Mouse (Mus musculus) limb, embryonic 11.5 days (tissue): Measurements from ENCODE around the gene Rsph9. TPM values are rescaled to one million over a fixed set of nuclear protein-coding genes. Genes with fewer than 3 reads are reported as not detected.

Experiments
- ATAC-seq: fragments of 200-750 bp; cut with Nextera tagmentation; 2 replicates; pipeline ENCODE4 v1.8.0; 2017; ENCODE audit warnings: low read depth; ENCODE audit not compliant: insufficient number of reproducible peaks, low FRiP score, low TSS enrichment
- DNase-seq: peaks from one replicate; pipeline ENCODE4 v3.0.0-alpha.2; 2015; ENCODE audit warnings: low spot score
- H3K27ac ChIP-seq: fragments of 300-500 bp; sonication (generic); replicated peaks from 2 replicates; pipeline ENCODE4 v1.5.1; 2014; ENCODE audit warnings: low read depth, mild to moderate bottlenecking, low read length
- H3K27me3 ChIP-seq: fragments of 300-500 bp; sonication (generic); 2 replicates; pipeline ENCODE4 v1.6.1; 2014; ENCODE audit warnings: mild to moderate bottlenecking, low read length, mixed read lengths; ENCODE audit not compliant: control insufficient read depth, insufficient read depth
- H3K36me3 ChIP-seq: fragments of 300-500 bp; sonication (generic); 2 replicates; pipeline ENCODE4 v1.6.1; 2014; ENCODE audit warnings: mild to moderate bottlenecking, low read length, moderate library complexity, mixed read lengths; ENCODE audit not compliant: control insufficient read depth, insufficient read depth
- H3K4me1 ChIP-seq: fragments of 300-500 bp; sonication (generic); 2 replicates; pipeline ENCODE4 v1.6.1; 2014; ENCODE audit warnings: low read length, mixed read lengths; ENCODE audit not compliant: control insufficient read depth, insufficient read depth
- H3K4me2 ChIP-seq: fragments of 300-500 bp; sonication (generic); 2 replicates; pipeline ENCODE4 v1.6.1; 2014; ENCODE audit warnings: low read depth, mild to moderate bottlenecking, moderate library complexity; ENCODE audit not compliant: severe bottlenecking
- H3K4me3 ChIP-seq: fragments of 300-500 bp; sonication (generic); 2 replicates; pipeline ENCODE4 v1.5.1; 2014; ENCODE audit warnings: low read depth, low read length
- H3K9ac ChIP-seq: fragments of 300-500 bp; sonication (generic); 2 replicates; pipeline ENCODE4 v1.6.1; 2014; ENCODE audit warnings: mild to moderate bottlenecking, low read length
- H3K9me3 ChIP-seq: fragments of 300-500 bp; sonication (generic); 2 replicates; pipeline ENCODE4 v1.6.1; 2016; ENCODE audit warnings: low read length; ENCODE audit not compliant: control insufficient read depth
- WGBS: fragments of 180-500 bp; shearing (Covaris S2); extraction: QIAGEN DNeasy Blood & Tissue Kit; methylation state at CpG from one replicate; pipeline ENCODE4 v1.1.7; 2014; 5-methylcytosine and 5-hydroxymethylcytosine counted together
- polyA plus RNA-seq: library from polyadenylated mRNA; unstranded; fragments of >200 nt; fragmentation: Nextera tagmentation; extraction: Ambion mirVana; gene quantifications from 2 replicates; pipeline ENCODE4 v1.2.1, GENCODE M21; 2014

Gene Rsph9
- polyA plus RNA-seq, 1 experiment from 2014 or later = 12.1 TPM

GRCm38 (mm10) chr17:46165460-46165859 is 21.4 kb upstream of the Rsph9 start:
- no peak overlapping the region for H3K4me3 ChIP-seq
- WGBS = 91% methylated on average over 12 of the region's 12 CpGs
- H3K4me1 ChIP-seq = no peaks in the 10 kb centered on the region; the same call in 1 of the 2 replicates
- no peak overlapping the region for H3K4me2 ChIP-seq
- no peak for ATAC-seq
- no peak for DNase-seq
- no peaks in the 10 kb centered on the region for H3K9me3 ChIP-seq
- H3K36me3 ChIP-seq = peaks cover 40% of the 10 kb centered on the region
- H3K27ac ChIP-seq = no peak overlapping the region
- H3K9ac ChIP-seq = no peak overlapping the region
- no peaks in the 10 kb centered on the region for H3K27me3 ChIP-seq

- no peak overlapping the region for H3K4me2 ChIP-seq
- no peak overlapping the region for H3K4me3 ChIP-seq
- no peak for DNase-seq
- no peaks in the 10 kb centered on the region for H3K9me3 ChIP-seq
- H3K9ac ChIP-seq = no peak overlapping the region
- 95% methylated on average over 10 of the region's 10 CpGs for WGBS
- H3K27me3 ChIP-seq = no peaks in the 10 kb centered on the region
- H3K27ac ChIP-seq = no peak overlapping the region
- no peak for ATAC-seq
- H3K4me1 ChIP-seq = peaks cover 1% of the 10 kb centered on the region; the same call in 1 of the 2 replicates
- peaks cover 40% of the 10 kb centered on the region for H3K36me3 ChIP-seq
Measured at GRCm38 (mm10) chr17:46164791-46165190, 20.8 kb upstream of the Rsph9 start.

DNA sequence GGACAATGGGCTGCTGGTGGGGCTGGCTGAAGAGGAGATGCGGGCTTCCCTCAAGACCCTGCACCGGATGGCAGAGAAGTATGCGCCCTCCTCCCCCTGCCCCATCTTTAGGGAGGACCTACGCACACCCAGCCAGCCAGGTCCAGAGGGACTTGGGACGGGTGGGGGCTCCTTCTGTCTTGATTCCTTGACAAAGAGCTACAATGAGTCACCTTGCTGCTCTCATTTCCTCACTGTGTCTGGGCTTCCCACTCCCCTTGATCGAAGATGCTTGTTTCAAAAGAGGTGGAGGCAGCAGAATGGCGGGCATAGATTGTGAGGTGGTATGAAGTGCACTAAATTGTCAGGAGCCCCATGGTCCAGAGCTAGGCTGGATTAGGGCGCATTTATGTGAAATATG is 20.3 kb upstream of the Rsph9 start:
- H3K9ac ChIP-seq = no peak overlapping the region
- no peak overlapping the region for H3K4me3 ChIP-seq
- no peak for DNase-seq
- H3K4me1 ChIP-seq = peaks cover 4% of the 10 kb centered on the region; the same call in 1 of the 2 replicates
- ATAC-seq = no peak
- H3K9me3 ChIP-seq = no peaks in the 10 kb centered on the region
- no peak overlapping the region for H3K27ac ChIP-seq
- no peaks in the 10 kb centered on the region for H3K27me3 ChIP-seq
- H3K36me3 ChIP-seq = peaks cover 36% of the 10 kb centered on the region
- no peak overlapping the region for H3K4me2 ChIP-seq
- 95% methylated on average over 8 of the region's 8 CpGs for WGBS

GRCm38 (mm10) chr17:46162951-46163421 is 19.0 kb upstream of the Rsph9 start:
- no peaks in the 10 kb centered on the region for H3K27me3 ChIP-seq
- H3K4me3 ChIP-seq = no peak overlapping the region
- H3K9ac ChIP-seq = no peak overlapping the region
- H3K4me2 ChIP-seq = no peak overlapping the region
- 86% methylated on average over 9 of the region's 9 CpGs for WGBS
- H3K27ac ChIP-seq = no peak overlapping the region
- H3K9me3 ChIP-seq = no peaks in the 10 kb centered on the region
- H3K4me1 ChIP-seq = peaks cover 4% of the 10 kb centered on the region; the same call in 1 of the 2 replicates
- ATAC-seq (no peak), DNase-seq (no peak)
- H3K36me3 ChIP-seq = peaks cover 30% of the 10 kb centered on the region

DNA sequence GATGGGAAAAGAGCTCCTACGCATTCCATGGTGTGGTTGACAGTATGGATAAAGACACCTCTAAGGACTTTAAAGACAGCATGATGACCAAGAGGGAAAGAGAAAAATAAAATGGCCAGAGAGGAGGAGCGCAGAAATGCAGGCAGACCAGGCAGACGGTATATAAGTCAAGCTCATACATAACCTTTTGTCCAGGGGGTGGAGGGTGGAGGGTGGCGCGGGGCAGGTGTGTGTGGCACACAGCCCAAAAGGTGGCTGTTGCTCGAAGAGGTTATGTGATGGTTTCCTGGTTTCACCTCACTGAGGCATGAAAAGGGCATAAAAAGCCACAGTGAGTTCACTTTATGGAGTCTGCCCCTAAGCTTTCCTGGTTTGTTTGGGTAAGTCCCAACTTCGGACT is 18.5 kb upstream of the Rsph9 start:
- Histone ChIP-seq H3K4me2 (no peak overlapping the region), H3K27me3 (no peaks in the 10 kb centered on the region), H3K9me3 (no peaks in the 10 kb centered on the region), H3K4me1 (peaks cover 4% of the 10 kb centered on the region; the same call in 1 of the 2 replicates), H3K36me3 (peaks cover 27% of the 10 kb centered on the region), H3K4me3 (no peak overlapping the region), H3K9ac (no peak overlapping the region), H3K27ac (no peak overlapping the region)
- ATAC-seq (no peak), DNase-seq (no peak)
- 94% methylated on average over 7 of the region's 7 CpGs for WGBS

GRCm38 (mm10) chr17:46161710-46162109 is 17.7 kb upstream of the Rsph9 start:
- H3K36me3 ChIP-seq = peaks cover 23% of the 10 kb centered on the region
- peak overlapping the region; percentile 76 for H3K4me2 ChIP-seq
- H3K27me3 ChIP-seq = no peaks in the 10 kb centered on the region
- H3K4me3 ChIP-seq = peak overlapping the region; percentile 77
- 50% methylated on average over 9 of the region's 9 CpGs for WGBS
- H3K4me1 ChIP-seq = peaks cover 4% of the 10 kb centered on the region; the same call in 1 of the 2 replicates
- no peak for ATAC-seq
- no peak overlapping the region for H3K27ac ChIP-seq
- no peaks in the 10 kb centered on the region for H3K9me3 ChIP-seq
- H3K9ac ChIP-seq = peak overlapping the region; percentile 79
- no peak for DNase-seq

- H3K27me3 ChIP-seq = no peaks in the 10 kb centered on the region
- H3K9me3 ChIP-seq = no peaks in the 10 kb centered on the region
- H3K4me3 ChIP-seq = peak overlapping the region; percentile 77
- H3K4me1 ChIP-seq = peaks cover 4% of the 10 kb centered on the region; the same call in 1 of the 2 replicates
- 1% methylated on average over 19 of the region's 19 CpGs for WGBS
- peaks cover 18% of the 10 kb centered on the region for H3K36me3 ChIP-seq
- peak overlapping the region; percentile 76 for H3K4me2 ChIP-seq
- ATAC-seq (peak; percentile 23; the same call in 1 of the 2 replicates), DNase-seq (peak; percentile 69)
- peak overlapping the region; percentile 42 for H3K27ac ChIP-seq
- peak overlapping the region; percentile 79 for H3K9ac ChIP-seq
Measured at GRCm38 (mm10) chr17:46161179-46161578, 17.2 kb upstream of the Rsph9 start.

GRCm38 (mm10) chr17:46160686-46161085 is 16.7 kb upstream of the Rsph9 start, which contains the start of gene Gtpbp2:
TSS of gene Gtpbp2 (plus strand) at chr17:46161032.
- Histone ChIP-seq H3K27me3 (no peaks in the 10 kb centered on the region), H3K4me2 (peak within 1 kb of the TSS; percentile 76), H3K27ac (peak within 1 kb of the TSS; percentile 62), H3K9ac (peak within 1 kb of the TSS; percentile 79), H3K9me3 (no peaks in the 10 kb centered on the region), H3K36me3 (peaks cover 13% of the 10 kb centered on the region), H3K4me1 (peaks cover 4% of the 10 kb centered on the region; the same call in 1 of the 2 replicates), H3K4me3 (peak within 1 kb of the TSS; percentile 77)
- ATAC-seq (peak; percentile 90), DNase-seq (peak; percentile 96)
- under 1% methylated on average over 23 of the region's 23 CpGs for WGBS
